Mouse (Mus musculus): ENCODE data around the gene Gm37240.

DNA sequence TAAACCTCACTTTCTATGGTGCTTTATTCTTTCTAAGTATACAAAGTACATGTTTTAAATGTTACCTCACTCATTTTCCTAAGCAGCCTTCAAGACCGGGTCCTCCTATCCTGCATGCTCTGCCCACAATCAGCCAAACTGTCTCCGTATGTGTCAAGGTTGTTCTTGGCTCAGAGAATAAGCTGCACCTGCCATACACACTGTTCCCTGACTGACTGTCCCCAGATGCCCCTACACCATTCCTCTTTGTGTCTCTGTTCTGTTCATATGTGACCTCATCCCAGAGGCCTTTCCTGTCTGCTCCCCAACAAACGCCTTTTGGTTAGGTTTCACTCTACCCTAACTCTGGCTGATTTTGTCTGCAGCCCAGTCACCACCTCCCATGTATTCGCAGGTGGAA is 60.0 kb downstream of the Gm37240 start:
- TF ChIP-seq POLR2A (IDR thresholded peaks at IDR 0.05; ENCODE audit: borderline replicate concordance, extremely low read depth, insufficient read depth, insufficient read length, poor library complexity, severe bottlenecking), result no peak
- no peak for TF ChIP-seq CTCF (IDR thresholded peaks at IDR 0.05; ENCODE audit: borderline replicate concordance, extremely low read depth, insufficient read depth, insufficient read length)
